Mouse (Mus musculus): ENCODE results near the gene 4921536K21Rik.

DNA sequence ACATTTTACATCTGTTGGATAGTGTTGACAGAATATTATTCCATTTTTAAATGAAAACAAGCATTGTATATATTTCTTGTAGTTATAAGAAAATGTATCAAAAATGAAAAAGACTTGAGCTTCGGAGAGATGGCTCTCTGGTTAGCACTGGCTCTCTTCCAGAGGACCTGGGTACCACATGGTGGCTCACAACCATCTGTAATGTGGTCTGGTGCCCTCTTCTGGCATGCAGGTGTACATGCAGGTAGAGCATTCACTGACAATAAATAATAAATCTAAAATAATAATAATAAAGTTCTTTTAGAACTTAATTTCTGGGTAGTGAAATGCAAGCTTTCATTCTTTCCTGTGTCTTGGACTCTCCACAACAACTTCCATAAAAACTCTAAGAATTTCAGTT lies 23.8 kb upstream of the 4921536K21Rik start:
- TF ChIP-seq CTCF (IDR thresholded peaks at IDR 0.05; ENCODE audit: control insufficient read depth, insufficient read depth, insufficient read length): no peak
- no peak for TF ChIP-seq MYOD1 (IDR thresholded peaks at IDR 0.05; ENCODE audit: control insufficient read depth, insufficient read length, low read depth)

All from C2C12 (cell line).